8 mouse cellular contexts compared by ENCODE assay signal in genomic region chr12:87387171-87388121, GRCm38 (mm10). TPM values are rescaled to one million over a fixed set of nuclear protein-coding genes. Genes with fewer than 3 reads are reported as not detected.
DNase-seq lines count a peak whose midpoint lies in the region; ATAC-seq lines count a peak whose summit lies in the region.

No protein-coding gene starts in this region.

- peak overlapping the region; percentile 82 for H3K27ac ChIP-seq in embryonic facial prominence, embryonic 14.5 days (replicated peaks; ENCODE audit: low read depth, low read length)
- H3K27ac ChIP-seq in heart, embryonic 15.5 days: peak overlapping the region; percentile 88

- peak overlapping the region; percentile 95 for H3K4me2 ChIP-seq in embryonic facial prominence, embryonic 14.5 days (ENCODE audit: low read depth, low read length)
- peak overlapping the region; percentile 98 for H3K4me2 ChIP-seq in heart, embryonic 15.5 days

- no peaks in the 10 kb centered on the region for H3K27me3 ChIP-seq in embryonic facial prominence, embryonic 14.5 days (replicated peaks; ENCODE audit: control insufficient read depth, insufficient read depth, low read length)
- H3K27me3 ChIP-seq in heart, embryonic 15.5 days: no peaks in the 10 kb centered on the region

- 0 out of 2 replicates have a peak, but pooled peaks cover 4% of the 10 kb centered on the region for H3K4me1 ChIP-seq in embryonic facial prominence, embryonic 14.5 days (ENCODE audit: control insufficient read depth, insufficient read depth, low read length)
- H3K4me1 ChIP-seq in heart, embryonic 15.5 days (replicated peaks): peaks cover 14% of the 10 kb centered on the region

- no peaks in the 10 kb centered on the region for H3K36me3 ChIP-seq in embryonic facial prominence, embryonic 14.5 days (ENCODE audit: control insufficient read depth, insufficient read depth, low read length)
- H3K36me3 ChIP-seq in heart, embryonic 15.5 days: no peaks in the 10 kb centered on the region

- peak; percentile 32 for DNase-seq in CD4-positive helper T cell, adult 2 months (ENCODE audit: low read depth, low spot score)
- DNase-seq in adipocyte (ENCODE audit: low spot score): peak; percentile 45
- DNase-seq in embryonic facial prominence, embryonic 14.5 days (ENCODE audit: low spot score): peak; percentile 36
- peak; percentile 41 to 58 for DNase-seq in kidney, postnatal 4 days
- peak; percentile 38 for DNase-seq in lung, postnatal 14 days
- DNase-seq in spleen, adult 12 weeks (ENCODE audit: low spot score): peak; percentile 7

- no peaks in the 10 kb centered on the region for H3K9me3 ChIP-seq in embryonic facial prominence, embryonic 14.5 days (ENCODE audit: control insufficient read depth, low read length)
- H3K9me3 ChIP-seq in heart, embryonic 15.5 days (replicated peaks): no peaks in the 10 kb centered on the region

- H3K4me3 ChIP-seq in embryonic facial prominence, embryonic 14.5 days (ENCODE audit: low read depth, low read length): peak overlapping the region; percentile 98
- H3K4me3 ChIP-seq in heart, embryonic 15.5 days: peak overlapping the region; percentile 87

- peak; percentile 3 for ATAC-seq in embryonic facial prominence, embryonic 14.5 days (ENCODE audit: low read depth)
- ATAC-seq in heart, embryonic 15.5 days (replicated peaks; ENCODE audit: insufficient number of reproducible peaks, insufficient read depth, low FRiP score, low read depth): peak; percentile 40
- no peak for ATAC-seq in activated CD4-positive, CD25-positive, alpha-beta regulatory T cell, adult 4 months

- H3K9ac ChIP-seq in embryonic facial prominence, embryonic 14.5 days (ENCODE audit: low read depth, low read length): peak overlapping the region; percentile 93
- H3K9ac ChIP-seq in heart, embryonic 15.5 days: peak overlapping the region; percentile 94

- under 1% methylated on average over 36 of the region's 65 CpGs for WGBS in embryonic facial prominence, embryonic 14.5 days
- under 1% methylated on average over 62 of the region's 65 CpGs for WGBS in heart, embryonic 15.5 days

RNA-seq across cellular contexts. Expression of gene Sptlc2, which starts 0.7 kb away (rescaled TPM):
- polyA plus RNA-seq in embryonic facial prominence, embryonic 14.5 days (2014; fragmentation: Nextera tagmentation; extraction: Ambion mirVana): 73.3 and 77.1 TPM in 2 replicates
- polyA plus RNA-seq in heart, embryonic 15.5 days (2015; fragmentation: Nextera tagmentation; extraction: Ambion mirVana): 62.8 and 66.7 TPM in 2 replicates
- 10 to 100 TPM; 66.1 to 85.8 TPM for polyA plus RNA-seq in activated CD4-positive, CD25-positive, alpha-beta regulatory T cell, adult 4 months (2017; shearing (Covaris generic))

RNA-seq across cellular contexts. Expression of gene Slirp, which starts 56.2 kb away (rescaled TPM):
- 282 and 304 TPM in 2 replicates for polyA plus RNA-seq in embryonic facial prominence, embryonic 14.5 days (2014; fragmentation: Nextera tagmentation; extraction: Ambion mirVana)
- polyA plus RNA-seq in heart, embryonic 15.5 days (2015; fragmentation: Nextera tagmentation; extraction: Ambion mirVana): 221 and 261 TPM in 2 replicates
- 100 to 1,000 TPM in 1 of 2 experiments, 10 to 100 TPM in 1; 83.4 to 124 TPM for polyA plus RNA-seq in activated CD4-positive, CD25-positive, alpha-beta regulatory T cell, adult 4 months (2017; shearing (Covaris generic))

RNA-seq across cellular contexts. Expression of gene Alkbh1, which starts 56.4 kb away (rescaled TPM):
- polyA plus RNA-seq in embryonic facial prominence, embryonic 14.5 days (2014; fragmentation: Nextera tagmentation; extraction: Ambion mirVana): 36.7 and 39.4 TPM in 2 replicates
- 33.4 and 35.6 TPM in 2 replicates for polyA plus RNA-seq in heart, embryonic 15.5 days (2015; fragmentation: Nextera tagmentation; extraction: Ambion mirVana)
- 10 to 100 TPM; 53.3 to 59.3 TPM for polyA plus RNA-seq in activated CD4-positive, CD25-positive, alpha-beta regulatory T cell, adult 4 months (2017; shearing (Covaris generic))
